Mouse (Mus musculus): ENCODE data around the gene H2-K1. TPM values are rescaled to one million over a fixed set of nuclear protein-coding genes. Genes with fewer than 3 reads are reported as not detected.
"Not testable (repeated sequence)": the region's sequence is repeated elsewhere in the genome, so short reads cannot be mapped to it uniquely, and the experiment has no call there.

Gene H2-K1
- total RNA-seq, 2 experiments from 2014 or later, result 47.2 to 57.7 TPM

GRCm38 (mm10) chr17:34027656-34028223 is 27.6 kb upstream of the H2-K1 start, which contains the start of gene H2-Ke6:
Gene H2-Ke6 (minus strand): TSS chr17:34028060.
- DNase-seq (ENCODE audit: low spot score), result peak; percentile 93

GRCm38 (mm10) chr17:34026917-34027655 is 26.9 kb upstream of the H2-K1 start:
- DNase-seq (ENCODE audit: low spot score), result no peak

- DNase-seq (ENCODE audit: low spot score), result no peak
These were observed 26.1 kb upstream of the H2-K1 start for GRCm38 (mm10) chr17:34026221-34026620.

GRCm38 (mm10) chr17:34025756-34026151 is 25.6 kb upstream of the H2-K1 start:
- DNase-seq (ENCODE audit: low spot score), result no peak

- no peak for DNase-seq (ENCODE audit: low spot score)
These were observed 25.0 kb upstream of the H2-K1 start for GRCm38 (mm10) chr17:34024861-34025755.

- peak; percentile 87 for DNase-seq (ENCODE audit: low spot score)
These were observed 24.2 kb upstream of the H2-K1 start, which contains the start of gene Ring1 for GRCm38 (mm10) chr17:34024317-34024821. Gene Ring1 (minus strand): TSS chr17:34024680.

- DNase-seq (ENCODE audit: low spot score), result no peak
These were observed 23.5 kb upstream of the H2-K1 start for GRCm38 (mm10) chr17:34023678-34024077.

GRCm38 (mm10) chr17:34022987-34023386 is 22.8 kb upstream of the H2-K1 start:
- no peak for DNase-seq (ENCODE audit: low spot score)

- DNase-seq (ENCODE audit: low spot score), result no peak
These were observed 22.3 kb upstream of the H2-K1 start for GRCm38 (mm10) chr17:34022414-34022783.

GRCm38 (mm10) chr17:34021539-34022413 is 21.6 kb upstream of the H2-K1 start:
- no peak for DNase-seq (ENCODE audit: low spot score)

GRCm38 (mm10) chr17:34013436-34013835 is 13.3 kb upstream of the H2-K1 start:
- DNase-seq (ENCODE audit: low spot score), result no peak

GRCm38 (mm10) chr17:34010156-34010555 is 10.0 kb upstream of the H2-K1 start:
- no peak for DNase-seq (ENCODE audit: low spot score)

- no peak for DNase-seq (ENCODE audit: low spot score)
These were observed 6.4 kb upstream of the H2-K1 start for GRCm38 (mm10) chr17:34006570-34006969.

GRCm38 (mm10) chr17:34003426-34003825 is 3.3 kb upstream of the H2-K1 start:
- DNase-seq (ENCODE audit: low spot score), result no peak

- DNase-seq (ENCODE audit: low spot score), result not testable (repeated sequence)
These were observed 649 bp upstream of the H2-K1 start for GRCm38 (mm10) chr17:34000796-34001195.

- no peak for DNase-seq (ENCODE audit: low spot score)
These were observed 602 bp downstream of the H2-K1 start for GRCm38 (mm10) chr17:33999341-34000149.

- DNase-seq (ENCODE audit: low spot score), result not testable (repeated sequence)
These were observed 1.4 kb downstream of the H2-K1 start for GRCm38 (mm10) chr17:33998697-33999096.

- DNase-seq (ENCODE audit: low spot score), result not testable (repeated sequence)
These were observed 3.1 kb downstream of the H2-K1 start for GRCm38 (mm10) chr17:33997025-33997424.

GRCm38 (mm10) chr17:33995651-33996050 is 4.5 kb downstream of the H2-K1 start:
- DNase-seq (ENCODE audit: low spot score), result no peak

- no peak for DNase-seq (ENCODE audit: low spot score)
These were observed 5.2 kb downstream of the H2-K1 start for GRCm38 (mm10) chr17:33994959-33995358.

Data from gastrocnemius, adult 18-20 months (tissue).